Mouse (Mus musculus) left cerebral cortex, postnatal 25 days (tissue): ENCODE measurements around the gene Krtap4-7. TPM values are rescaled to one million over a fixed set of nuclear protein-coding genes. Genes with fewer than 3 reads are reported as not detected.
A peak's percentile ranks its signal among the peaks of the same experiment; 100 is the strongest.
"Not testable (repeated sequence)": the region's sequence is repeated elsewhere in the genome, so short reads cannot be mapped to it uniquely, and the experiment has no call there.

Experiments used
- DNase-seq, 2 experiments: peaks; one replicate each; pipeline ENCODE4 v3.0.0; 2022; ENCODE audit warnings: low spot score in 2 of 2, mixed read lengths in 1 of 2
- intact Hi-C: fragments of 180-260 bp; cut with DNase I; formaldehyde crosslinking; loops from one replicate; pipeline ENCODE4 v1.15.1; 2025
- total RNA-seq, 2 experiments: library from RNA; stranded (reverse); gene quantifications; 2 replicates each; pipeline ENCODE4 v1.2.3; 2021

Gene Krtap4-7
- not detected for total RNA-seq

GRCm38 (mm10) chr11:99643635-99644139 lies at the start of gene Krtap4-7:
Krtap4-7 (minus strand) TSS chr11:99644089.
- DNase-seq, intact Hi-C loops: not testable (repeated sequence)

GRCm38 (mm10) chr11:99690463-99690862 lies 46.6 kb upstream of the Krtap4-7 start, which contains the start of gene Gm14190:
Gm14190 (minus strand) TSS chr11:99690740.
- no peak for DNase-seq
- intact Hi-C loops = no loop called here

DNA sequence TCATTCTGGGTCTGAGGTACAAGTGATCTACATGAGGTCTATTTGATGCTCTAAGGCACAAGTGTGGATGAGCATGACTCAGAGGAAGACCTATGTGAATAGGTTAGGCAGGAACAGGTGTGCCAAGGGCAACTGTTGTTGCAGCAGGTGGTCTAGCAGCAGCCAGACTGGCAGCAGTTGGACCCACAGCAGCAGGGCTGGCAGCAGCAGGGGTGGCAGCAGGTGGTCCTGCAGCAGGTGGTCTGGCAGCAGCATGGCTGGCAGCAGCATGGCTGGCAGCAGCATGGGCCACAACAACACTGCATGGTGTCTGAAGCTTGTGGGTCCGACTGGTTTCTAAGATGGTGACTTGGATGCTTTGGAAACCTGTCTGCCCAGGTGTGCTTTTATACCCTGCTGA lies 41.3 kb upstream of the Krtap4-7 start:
- intact Hi-C loops = loop anchor here (1.0 kb wide), 1 partner anchor 39 kb away; no protein-coding TSS in a partner anchor
- not testable (repeated sequence) for DNase-seq

DNA sequence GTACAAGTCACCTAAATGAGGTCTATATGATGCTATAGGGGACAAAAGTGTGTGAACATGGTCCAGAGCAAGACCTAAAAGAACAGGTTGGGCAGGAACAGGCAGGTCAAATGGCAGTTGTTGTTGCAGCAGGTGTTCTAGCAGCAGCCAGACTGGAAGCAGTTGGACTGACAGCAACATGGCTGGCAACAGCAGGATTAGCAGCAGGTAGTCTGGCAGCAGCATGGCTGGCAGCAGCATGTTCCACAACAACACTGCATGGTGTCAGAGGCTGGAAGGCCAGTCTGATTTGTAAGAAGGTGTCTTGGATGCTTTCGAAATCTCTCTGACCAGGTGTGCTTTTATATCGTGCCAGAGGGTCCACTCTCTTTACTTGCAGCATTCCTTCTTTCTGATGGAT lies 39.6 kb upstream of the Krtap4-7 start:
- DNase-seq = no peak
- intact Hi-C loops = no loop called here

GRCm38 (mm10) chr11:99665860-99666259 lies 22.0 kb upstream of the Krtap4-7 start, which contains the start of gene Krtap4-6:
Krtap4-6 (minus strand) TSS chr11:99665960.
- intact Hi-C loops = no loop called here
- DNase-seq = no peak

GRCm38 (mm10) chr11:99662802-99663201 lies 18.9 kb upstream of the Krtap4-7 start:
- no peak for DNase-seq
- intact Hi-C loops = no loop called here

- intact Hi-C loops = no loop called here
- no peak for DNase-seq
Measured at GRCm38 (mm10) chr11:99659256-99659655, 15.4 kb upstream of the Krtap4-7 start.

GRCm38 (mm10) chr11:99658467-99659010 lies 14.7 kb upstream of the Krtap4-7 start, which contains the start of gene Gm11563:
Gm11563 (minus strand) TSS chr11:99658960.
- intact Hi-C loops, DNase-seq: not testable (repeated sequence)

DNA sequence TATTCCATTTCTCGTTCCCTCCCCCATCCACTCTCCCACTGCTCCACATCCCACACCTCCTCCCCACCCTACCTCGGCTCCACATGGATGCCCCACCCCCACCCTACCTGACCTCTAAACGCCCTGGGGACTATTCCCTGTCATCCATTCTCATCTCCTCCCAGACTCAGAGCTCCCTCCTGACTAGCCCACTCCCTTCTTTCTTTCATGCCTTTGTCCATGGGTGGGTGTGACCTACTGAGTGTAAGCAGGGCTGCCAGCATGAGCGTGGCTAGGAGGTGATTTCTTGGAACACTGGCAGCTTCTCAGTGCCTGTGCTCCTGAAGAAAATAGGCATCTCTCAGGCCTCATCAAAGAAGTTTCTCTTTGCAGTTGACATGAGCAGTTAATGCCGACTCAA lies 13.2 kb upstream of the Krtap4-7 start:
- intact Hi-C loops = no loop called here
- no peak for DNase-seq

DNA sequence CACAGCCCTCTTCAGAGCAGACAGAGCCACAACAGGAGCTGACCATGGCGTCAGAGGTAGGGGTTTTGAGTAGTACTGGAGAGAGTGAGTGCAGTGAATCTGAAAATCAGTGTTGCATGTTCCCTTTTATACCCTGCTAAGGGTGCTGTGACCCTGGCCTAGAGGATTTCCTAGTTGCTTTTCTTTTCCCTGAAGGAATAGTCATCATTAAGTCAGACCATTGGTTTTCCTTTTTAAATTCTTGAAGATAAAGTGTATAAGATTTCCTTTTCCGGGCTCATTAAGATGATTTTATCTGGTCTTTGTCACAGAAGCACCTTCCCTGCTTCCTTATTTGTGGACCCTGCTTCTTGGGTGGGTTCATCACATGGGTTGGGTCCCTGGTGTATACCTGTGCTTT lies 6.2 kb upstream of the Krtap4-7 start, which contains the start of gene Gm11555:
Gene Gm11555, minus strand, starts transcription at position 101 of the 400 bp plus-strand sequence.
- intact Hi-C loops = no loop called here

DNA sequence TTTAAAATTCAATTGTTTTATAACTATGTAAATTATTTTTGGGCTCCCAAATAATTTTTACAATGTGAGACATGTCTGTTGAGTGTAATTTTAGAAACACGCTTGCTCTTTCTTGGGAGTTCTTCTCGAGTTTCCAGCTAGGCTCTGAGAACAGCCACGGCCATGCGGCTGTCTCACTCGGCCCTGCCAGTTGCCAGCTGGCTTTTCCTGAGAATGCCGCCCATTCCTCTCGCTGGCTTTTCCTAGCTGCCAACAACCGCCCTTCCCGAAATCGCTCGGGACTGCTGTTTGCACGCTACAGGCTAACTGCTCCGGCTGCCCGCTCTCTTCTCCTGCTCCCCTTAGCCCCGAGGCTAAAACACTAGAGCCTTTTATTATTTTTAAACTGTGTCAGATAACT lies 2.6 kb upstream of the Krtap4-7 start:
- DNase-seq = peak in 1 of 2 experiments; percentile 51
- intact Hi-C loops = no loop called here

More for the DNA sequence above, 6.2 kb upstream of the Krtap4-7 start, which contains the start of gene Gm11555:
- DNase-seq = no peak

DNA sequence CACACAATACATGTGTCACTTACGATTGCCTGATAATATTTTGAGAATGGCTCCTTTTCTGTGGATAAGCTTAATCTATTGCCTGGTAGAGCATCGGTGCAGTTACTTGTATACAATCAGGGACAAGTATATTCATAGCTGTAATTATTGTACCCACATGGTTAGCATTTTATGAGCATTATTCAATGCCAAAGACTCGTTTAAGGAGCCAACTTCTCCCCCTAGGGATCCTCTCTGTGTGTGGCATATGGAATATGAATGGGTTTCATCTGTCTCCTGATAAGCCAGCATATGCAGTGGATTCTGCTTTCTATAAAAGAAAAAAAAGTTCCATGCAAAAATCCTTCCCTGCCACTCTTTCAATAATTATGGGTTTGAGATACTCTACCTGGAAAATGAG lies 462 bp upstream of the Krtap4-7 start:
- peak in 1 of 2 experiments; percentile 24 for DNase-seq

DNA sequence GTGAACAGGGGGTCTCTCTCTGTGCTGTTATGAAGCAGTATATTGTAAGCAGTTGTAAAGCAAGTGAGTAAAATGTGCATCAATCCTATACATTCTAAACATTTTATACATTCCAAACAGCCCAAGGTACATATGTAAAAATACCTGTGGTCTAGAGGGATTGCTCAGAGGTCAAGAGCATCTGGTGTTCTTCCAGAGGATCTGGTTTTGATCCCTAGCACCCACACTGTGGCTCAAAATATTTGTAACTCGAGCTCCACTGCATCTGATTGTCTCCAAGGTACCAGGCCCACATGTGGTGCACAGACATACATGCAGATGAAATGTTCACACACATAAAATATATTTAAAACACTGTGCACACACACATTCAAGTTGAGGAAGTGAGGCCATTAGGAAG lies 3.0 kb downstream of the Krtap4-7 start:
- DNase-seq = no peak
- intact Hi-C loops = no loop called here

More for the DNA sequence above, 462 bp upstream of the Krtap4-7 start:
- intact Hi-C loops = no loop called here

GRCm38 (mm10) chr11:99637086-99637485 lies 6.8 kb downstream of the Krtap4-7 start:
- DNase-seq = peak in 1 of 2 experiments; percentile 62
- intact Hi-C loops = loop anchor here (10.0 kb wide), 1 partner anchor 368 kb away; no protein-coding TSS in a partner anchor

DNA sequence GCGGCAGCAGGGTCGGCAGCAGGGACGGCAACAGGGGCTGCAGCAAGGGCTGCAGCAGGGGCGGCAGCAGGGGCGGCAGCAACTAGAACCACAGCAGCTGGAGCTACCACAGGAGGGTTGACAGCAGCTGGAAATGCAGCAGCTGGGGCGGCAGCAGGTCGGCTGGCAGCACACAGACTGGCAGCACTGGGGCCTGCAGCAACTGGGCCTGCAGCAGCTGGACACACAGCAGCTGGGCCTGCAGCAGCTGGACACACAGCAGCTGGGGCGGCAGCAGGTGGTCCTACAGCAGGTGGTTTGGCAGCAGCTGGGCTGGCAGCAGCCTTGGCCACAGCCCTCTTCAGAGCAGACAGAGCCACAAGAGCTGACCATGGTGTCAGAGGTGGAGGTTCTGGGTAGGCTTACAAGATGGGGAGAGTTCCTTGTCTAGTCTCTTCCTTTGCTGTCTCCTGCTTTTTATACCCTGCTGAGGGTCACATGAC lies 9.2 kb downstream of the Krtap4-7 start, which contains the start of gene Krtap4-2:
Gene Krtap4-2, minus strand, starts transcription at position 432 of the 482 bp plus-strand sequence.
- intact Hi-C loops = loop anchor here (5.0 to 10.0 kb wide), 2 partner anchors 77 to 370 kb away; partner anchors contain the start of genes Gm11939 and Krtap3-2
- no peak for DNase-seq

DNA sequence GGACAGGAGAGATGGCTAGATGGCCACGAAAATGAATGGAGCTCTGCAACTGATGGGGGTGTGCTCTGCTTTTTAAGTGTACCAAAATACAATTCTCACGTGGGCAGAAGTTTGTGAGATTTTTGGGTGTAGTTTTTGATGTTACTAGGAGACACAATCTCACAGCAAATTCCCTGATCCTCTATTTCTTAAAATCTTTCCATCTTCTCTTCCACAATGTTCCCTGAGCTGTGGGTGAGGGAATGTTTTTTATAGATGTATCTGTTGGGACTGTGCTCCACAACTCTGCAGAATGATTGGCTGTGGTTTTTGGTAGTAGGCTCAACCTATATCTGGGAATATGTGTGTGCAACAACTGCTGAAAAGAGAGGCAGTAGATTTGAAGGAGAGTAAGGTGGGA lies 10.6 kb downstream of the Krtap4-7 start:
- DNase-seq = peak; percentile 21 to 89
- intact Hi-C loops = loop anchor here (5.0 to 10.0 kb wide), 2 partner anchors 76 to 372 kb away; partner anchors contain the start of genes Gm11939 and Krtap3-2

- intact Hi-C loops = loop anchor here (5.0 to 10.0 kb wide), 2 partner anchors 74 to 374 kb away; partner anchors contain the start of genes Gm11939 and Krtap3-2
- DNase-seq = no peak
Measured at GRCm38 (mm10) chr11:99630890-99631289, 13.0 kb downstream of the Krtap4-7 start.

- intact Hi-C loops = no loop called here
- no peak for DNase-seq
Measured at GRCm38 (mm10) chr11:99628138-99628537, 15.8 kb downstream of the Krtap4-7 start, which contains the start of gene Krtap4-1. Krtap4-1 (minus strand) TSS chr11:99628238.

DNA sequence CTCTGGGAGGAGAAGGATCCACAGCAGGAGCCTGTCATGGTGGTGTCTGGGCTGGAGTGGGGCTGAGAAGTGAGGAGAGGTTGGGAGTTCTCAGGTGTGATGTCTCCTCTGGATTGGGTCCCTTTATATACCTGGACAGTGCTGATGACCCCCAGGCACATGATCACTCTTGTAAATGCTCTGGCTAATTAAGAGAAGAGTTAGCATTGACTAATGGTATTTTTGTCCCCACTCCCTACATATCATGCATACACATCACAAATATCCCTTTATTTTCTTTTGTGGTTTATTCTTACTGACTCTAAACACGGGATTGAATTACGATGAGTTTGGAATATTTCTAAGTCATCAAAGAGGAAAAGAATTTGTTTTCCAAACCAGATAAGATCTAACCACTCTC lies 23.6 kb downstream of the Krtap4-7 start, which contains the start of gene Gm11562:
Gene Gm11562, minus strand, starts transcription at position 101 of the 400 bp plus-strand sequence.
- DNase-seq = no peak

GRCm38 (mm10) chr11:99614796-99615363 lies 29.0 kb downstream of the Krtap4-7 start, which contains the start of gene Krtap2-4:
Krtap2-4 (minus strand) TSS chr11:99614846.
- DNase-seq = no peak
- intact Hi-C loops = no loop called here

More for the DNA sequence above, 23.6 kb downstream of the Krtap4-7 start, which contains the start of gene Gm11562:
- intact Hi-C loops = no loop called here
